Mouse (Mus musculus): ENCODE measurements at regions not wholly inside any gene's neighbourhood (a gene's known extent, or its start where the extent isn't known, plus 50 kb on each side); places are given as distances from the start of the nearest gene placed in this dataset.

DNA sequence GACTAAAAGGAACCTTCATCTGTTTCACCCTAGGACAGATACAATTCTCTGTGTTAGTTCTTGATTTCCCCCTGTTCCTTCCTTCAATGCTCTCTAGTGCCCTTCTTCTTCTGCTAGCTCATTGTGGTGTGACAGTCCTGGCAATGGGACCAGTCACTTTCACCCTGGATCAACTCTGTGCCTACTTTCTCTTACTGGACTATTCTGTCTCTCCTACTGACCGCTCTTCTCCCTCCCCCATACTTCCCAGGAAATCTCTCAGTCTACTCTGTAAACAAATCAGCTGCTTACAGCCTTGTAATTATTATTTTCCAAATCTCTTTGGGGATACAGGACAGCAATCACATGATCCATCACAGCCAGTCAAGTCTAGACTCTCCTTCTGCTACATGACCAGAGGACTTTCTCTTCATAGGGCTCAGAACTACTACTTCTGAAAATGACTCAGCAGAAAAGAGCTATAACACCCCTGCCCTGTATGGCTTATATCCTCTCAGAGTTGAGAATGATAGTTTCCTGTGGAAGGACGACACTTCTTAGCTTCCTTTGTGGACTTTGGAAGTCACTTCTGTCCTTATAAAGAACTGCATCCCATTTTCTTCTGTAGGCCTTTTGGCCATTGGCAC is 86.8 kb upstream of the Adgra3 start:
- Histone ChIP-seq H3K27me3 (replicated peaks; ENCODE audit: control insufficient read depth, insufficient read depth, low read length) (no peaks in the 10 kb centered on the region), H3K4me3 (ENCODE audit: low read depth, low read length) (no peak overlapping the region), H3K9ac (ENCODE audit: low read length) (no peak overlapping the region), H3K27ac (ENCODE audit: low read depth) (no peak overlapping the region), H3K36me3 (ENCODE audit: control insufficient read depth, insufficient read depth, low read length) (no peaks in the 10 kb centered on the region), H3K9me3 (ENCODE audit: control insufficient read depth, low read length) (no peaks in the 10 kb centered on the region), H3K4me2 (ENCODE audit: low read length) (no peak overlapping the region), H3K4me1 (replicated peaks; ENCODE audit: control insufficient read depth, insufficient read depth, low read length) (no peaks in the 10 kb centered on the region)
- DNase-seq (ENCODE audit: low spot score) (no peak), ATAC-seq (replicated peaks; ENCODE audit: low FRiP score, low TSS enrichment, low read depth) (no peak)
- WGBS: 67% methylated on average over 2 of the region's 2 CpGs

DNA sequence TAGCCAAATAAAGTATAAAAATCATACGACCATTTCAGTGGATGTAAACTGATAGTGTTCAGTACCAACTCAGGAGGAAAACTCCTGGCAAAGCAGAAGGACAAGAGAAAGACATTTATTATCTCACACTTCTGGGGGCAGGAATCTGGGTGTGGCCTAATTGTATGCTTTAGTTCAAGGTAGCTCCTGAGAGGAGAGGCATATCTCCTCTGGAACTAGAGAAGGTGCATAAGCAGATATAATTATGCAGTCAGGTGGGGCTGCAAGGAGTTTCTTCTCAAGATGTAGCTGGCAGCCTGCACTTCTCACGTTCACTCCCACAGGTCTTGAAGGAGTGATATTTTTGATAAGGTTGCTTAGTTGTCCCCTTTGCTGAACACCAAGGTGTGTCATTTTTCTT is 71.4 kb upstream of the Adgra3 start:
- Histone ChIP-seq H3K36me3 (ENCODE audit: control insufficient read depth, insufficient read depth, low read length) (no peaks in the 10 kb centered on the region), H3K27me3 (replicated peaks; ENCODE audit: control insufficient read depth, insufficient read depth, low read length) (no peaks in the 10 kb centered on the region), H3K4me1 (replicated peaks; ENCODE audit: control insufficient read depth, insufficient read depth, low read length) (no peaks in the 10 kb centered on the region), H3K27ac (ENCODE audit: low read depth) (no peak overlapping the region), H3K4me2 (ENCODE audit: low read length) (no peak overlapping the region), H3K4me3 (ENCODE audit: low read depth, low read length) (no peak overlapping the region), H3K9me3 (ENCODE audit: control insufficient read depth, low read length) (no peaks in the 10 kb centered on the region), H3K9ac (ENCODE audit: low read length) (no peak overlapping the region)
- DNase-seq (ENCODE audit: low spot score) (no peak), ATAC-seq (replicated peaks; ENCODE audit: low FRiP score, low TSS enrichment, low read depth) (no peak)
- WGBS: 59% methylated on average over 2 of the region's 2 CpGs

DNA sequence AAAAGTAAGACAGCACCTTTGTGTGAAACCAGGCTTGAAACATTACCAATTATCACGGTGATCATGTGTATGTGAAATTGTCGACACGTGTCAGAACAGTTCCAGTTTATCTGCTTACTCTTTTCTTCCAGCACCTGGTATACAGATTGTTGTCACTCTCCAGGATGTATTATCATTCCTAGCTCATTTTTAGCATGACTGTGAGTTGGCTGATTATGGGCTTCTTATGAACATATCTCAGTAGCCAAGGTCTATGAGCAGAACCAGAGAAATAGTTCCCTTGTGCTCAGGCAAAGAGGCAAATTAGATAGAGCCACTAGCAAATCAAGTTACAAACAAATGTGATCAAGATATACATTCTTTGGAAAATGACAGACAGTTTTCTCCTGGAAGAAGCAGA is 70.2 kb upstream of the Adgra3 start:
- no peak for ATAC-seq (replicated peaks; ENCODE audit: low FRiP score, low TSS enrichment, low read depth)
- WGBS: 90% methylated on average over 3 of the region's 3 CpGs

DNA sequence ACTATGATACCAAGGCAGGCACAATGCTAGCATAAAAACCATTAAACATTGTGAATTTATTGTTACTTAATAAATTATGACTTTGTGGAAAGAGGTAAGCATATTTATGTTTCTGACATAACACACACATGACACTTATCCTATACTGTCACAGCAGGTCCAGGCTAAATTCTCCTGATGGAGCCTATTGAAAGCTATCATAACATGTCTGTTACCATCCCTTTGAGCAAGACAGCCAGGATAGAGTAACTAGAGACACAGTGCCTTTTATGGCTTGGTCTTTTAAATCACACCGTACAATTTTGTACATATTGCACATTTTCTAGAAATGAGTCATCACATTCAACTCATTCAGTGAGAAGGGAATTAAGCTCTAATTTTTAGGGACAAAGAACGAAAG is 67.8 kb upstream of the Adgra3 start:
- no peak for ATAC-seq (replicated peaks; ENCODE audit: low FRiP score, low TSS enrichment, low read depth)
- no peak for DNase-seq (ENCODE audit: low spot score)
- H3K9me3 ChIP-seq (ENCODE audit: control insufficient read depth, low read length): no peaks in the 10 kb centered on the region
- no peak overlapping the region for H3K9ac ChIP-seq (ENCODE audit: low read length)
- no peaks in the 10 kb centered on the region for H3K27me3 ChIP-seq (replicated peaks; ENCODE audit: control insufficient read depth, insufficient read depth, low read length)
- no peaks in the 10 kb centered on the region for H3K36me3 ChIP-seq (ENCODE audit: control insufficient read depth, insufficient read depth, low read length)
- no peaks in the 10 kb centered on the region for H3K4me1 ChIP-seq (replicated peaks; ENCODE audit: control insufficient read depth, insufficient read depth, low read length)
- no peak overlapping the region for H3K4me2 ChIP-seq (ENCODE audit: low read length)
- no peak overlapping the region for H3K27ac ChIP-seq (ENCODE audit: low read depth)
- no peak overlapping the region for H3K4me3 ChIP-seq (ENCODE audit: low read depth, low read length)
- WGBS: 62% methylated on average over 2 of the region's 2 CpGs

More for the DNA sequence above, 70.2 kb upstream of the Adgra3 start:
- no peaks in the 10 kb centered on the region for H3K4me1 ChIP-seq (replicated peaks; ENCODE audit: control insufficient read depth, insufficient read depth, low read length)
- H3K4me3 ChIP-seq (ENCODE audit: low read depth, low read length): no peak overlapping the region
- no peaks in the 10 kb centered on the region for H3K27me3 ChIP-seq (replicated peaks; ENCODE audit: control insufficient read depth, insufficient read depth, low read length)
- DNase-seq (ENCODE audit: low spot score): no peak
- no peak overlapping the region for H3K27ac ChIP-seq (ENCODE audit: low read depth)
- H3K9ac ChIP-seq (ENCODE audit: low read length): no peak overlapping the region
- no peak overlapping the region for H3K4me2 ChIP-seq (ENCODE audit: low read length)
- no peaks in the 10 kb centered on the region for H3K9me3 ChIP-seq (ENCODE audit: control insufficient read depth, low read length)
- no peaks in the 10 kb centered on the region for H3K36me3 ChIP-seq (ENCODE audit: control insufficient read depth, insufficient read depth, low read length)

DNA sequence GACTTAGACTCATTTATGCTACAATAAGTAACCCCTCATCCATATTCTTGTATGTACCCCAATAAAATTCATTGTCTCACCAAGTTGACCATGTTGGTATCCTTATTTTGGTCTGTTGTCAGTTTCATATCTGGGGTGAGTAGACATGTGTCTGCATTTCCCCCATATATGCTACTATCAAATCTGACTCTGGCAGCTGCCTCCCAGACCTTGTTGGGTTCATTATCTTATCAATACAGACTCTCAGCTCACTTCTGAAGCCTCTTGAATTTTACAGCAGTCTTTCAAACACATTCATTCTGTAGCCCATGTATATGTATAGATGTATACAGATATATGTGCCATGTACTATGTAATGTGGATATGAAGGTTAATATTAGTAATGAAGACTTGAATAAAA is 67.4 kb upstream of the Adgra3 start:
- H3K4me2 ChIP-seq (ENCODE audit: low read length): no peak overlapping the region
- no peaks in the 10 kb centered on the region for H3K27me3 ChIP-seq (replicated peaks; ENCODE audit: control insufficient read depth, insufficient read depth, low read length)
- H3K27ac ChIP-seq (ENCODE audit: low read depth): no peak overlapping the region
- DNase-seq (ENCODE audit: low spot score): no peak
- no peak overlapping the region for H3K4me3 ChIP-seq (ENCODE audit: low read depth, low read length)
- no peak overlapping the region for H3K9ac ChIP-seq (ENCODE audit: low read length)
- no peak for ATAC-seq (replicated peaks; ENCODE audit: low FRiP score, low TSS enrichment, low read depth)
- H3K36me3 ChIP-seq (ENCODE audit: control insufficient read depth, insufficient read depth, low read length): no peaks in the 10 kb centered on the region
- H3K4me1 ChIP-seq (replicated peaks; ENCODE audit: control insufficient read depth, insufficient read depth, low read length): no peaks in the 10 kb centered on the region
- H3K9me3 ChIP-seq (ENCODE audit: control insufficient read depth, low read length): no peaks in the 10 kb centered on the region

DNA sequence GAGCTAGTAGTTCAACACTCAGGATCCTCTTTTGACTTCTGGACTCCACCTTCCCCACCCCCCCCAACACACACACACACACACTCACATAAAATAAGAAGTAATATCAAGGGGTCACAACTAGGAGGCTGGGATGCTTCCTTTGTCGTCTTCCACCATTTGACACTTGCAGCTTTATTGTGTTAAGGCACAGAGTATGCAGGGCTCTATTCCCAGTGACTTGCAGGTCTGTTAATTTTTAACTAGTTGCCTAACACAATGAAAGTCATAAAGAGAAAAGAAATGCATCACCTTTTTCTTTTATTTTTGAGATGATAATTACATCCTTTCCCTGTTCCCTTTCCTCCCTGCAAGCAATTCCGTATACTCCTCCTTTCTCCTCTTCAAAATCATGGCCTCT is 66.9 kb upstream of the Adgra3 start:
- DNase-seq (ENCODE audit: low spot score) (no peak), ATAC-seq (replicated peaks; ENCODE audit: low FRiP score, low TSS enrichment, low read depth) (no peak; the same call in 1 of the 2 replicates)
- H3K9me3 ChIP-seq (ENCODE audit: control insufficient read depth, low read length): no peaks in the 10 kb centered on the region
- H3K27ac ChIP-seq (ENCODE audit: low read depth): no peak overlapping the region
- H3K36me3 ChIP-seq (ENCODE audit: control insufficient read depth, insufficient read depth, low read length): no peaks in the 10 kb centered on the region
- H3K4me2 ChIP-seq (ENCODE audit: low read length): no peak overlapping the region
- no peaks in the 10 kb centered on the region for H3K4me1 ChIP-seq (replicated peaks; ENCODE audit: control insufficient read depth, insufficient read depth, low read length)
- no peak overlapping the region for H3K9ac ChIP-seq (ENCODE audit: low read length)
- no peak overlapping the region for H3K4me3 ChIP-seq (ENCODE audit: low read depth, low read length)
- H3K27me3 ChIP-seq (replicated peaks; ENCODE audit: control insufficient read depth, insufficient read depth, low read length): no peaks in the 10 kb centered on the region
- WGBS: 67% methylated on average over 2 of the region's 2 CpGs

DNA sequence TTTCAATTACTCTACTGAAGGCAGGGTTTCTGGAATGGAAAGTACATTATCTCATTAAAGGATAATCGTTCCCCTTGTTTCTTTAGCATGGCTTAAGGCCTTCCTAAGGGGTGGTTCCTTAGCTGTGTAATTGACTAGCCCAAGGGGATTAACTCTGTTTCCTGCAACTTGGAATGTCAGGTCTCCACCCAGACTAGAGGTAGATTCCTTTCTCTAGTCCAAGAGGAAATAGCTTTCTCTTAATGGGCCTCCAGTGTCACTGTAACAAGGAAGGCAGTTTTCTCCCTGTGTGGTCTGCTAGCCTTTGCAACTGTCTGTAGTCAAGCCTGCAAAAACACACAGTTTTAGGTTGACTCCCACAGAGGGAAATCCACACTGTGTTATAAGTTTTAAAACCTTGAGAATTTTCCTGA is 64.0 kb upstream of the Adgra3 start:
- no peak for DNase-seq (ENCODE audit: low spot score)
- no peak overlapping the region for H3K9ac ChIP-seq (ENCODE audit: low read length)
- no peaks in the 10 kb centered on the region for H3K9me3 ChIP-seq (ENCODE audit: control insufficient read depth, low read length)
- H3K4me3 ChIP-seq (ENCODE audit: low read depth, low read length): no peak overlapping the region
- H3K4me1 ChIP-seq (replicated peaks; ENCODE audit: control insufficient read depth, insufficient read depth, low read length): no peaks in the 10 kb centered on the region
- H3K27ac ChIP-seq (ENCODE audit: low read depth): no peak overlapping the region
- WGBS: 30% methylated on average over 1 of the region's 1 CpGs
- ATAC-seq (replicated peaks; ENCODE audit: low FRiP score, low TSS enrichment, low read depth): no peak
- no peak overlapping the region for H3K4me2 ChIP-seq (ENCODE audit: low read length)
- H3K36me3 ChIP-seq (ENCODE audit: control insufficient read depth, insufficient read depth, low read length): no peaks in the 10 kb centered on the region
- H3K27me3 ChIP-seq (replicated peaks; ENCODE audit: control insufficient read depth, insufficient read depth, low read length): no peaks in the 10 kb centered on the region

DNA sequence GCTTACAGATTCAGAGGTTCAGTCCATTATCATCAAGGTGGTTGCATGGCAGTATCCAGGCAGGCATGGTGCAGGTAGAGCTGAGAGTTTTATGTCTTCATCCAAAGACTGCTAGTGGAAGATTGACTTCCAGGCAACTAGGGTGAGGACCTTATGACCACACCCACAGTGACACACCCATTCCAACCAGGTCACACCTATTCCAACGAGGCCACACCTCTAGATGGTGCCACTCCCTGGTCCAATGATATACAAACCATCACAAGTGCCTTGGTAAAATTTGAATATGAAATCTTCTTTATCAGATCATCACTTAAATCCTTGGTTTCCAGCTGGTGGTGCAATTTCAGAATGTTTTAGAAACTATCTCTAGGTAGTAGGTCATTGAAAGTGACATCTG is 61.1 kb upstream of the Adgra3 start:
- 63% methylated on average over 1 of the region's 1 CpGs for WGBS
- Histone ChIP-seq H3K27me3 (replicated peaks; ENCODE audit: control insufficient read depth, insufficient read depth, low read length) (no peaks in the 10 kb centered on the region), H3K4me3 (ENCODE audit: low read depth, low read length) (no peak overlapping the region), H3K27ac (ENCODE audit: low read depth) (no peak overlapping the region), H3K9ac (ENCODE audit: low read length) (no peak overlapping the region), H3K36me3 (ENCODE audit: control insufficient read depth, insufficient read depth, low read length) (no peaks in the 10 kb centered on the region), H3K4me1 (replicated peaks; ENCODE audit: control insufficient read depth, insufficient read depth, low read length) (no peaks in the 10 kb centered on the region), H3K4me2 (ENCODE audit: low read length) (no peak overlapping the region), H3K9me3 (ENCODE audit: control insufficient read depth, low read length) (no peaks in the 10 kb centered on the region)
- ATAC-seq (replicated peaks; ENCODE audit: low FRiP score, low TSS enrichment, low read depth): no peak
- no peak for DNase-seq (ENCODE audit: low spot score)

Data from intestine, embryonic 14.5 days (tissue).